Mouse (Mus musculus): ENCODE data around the gene Dcst1.

DNA sequence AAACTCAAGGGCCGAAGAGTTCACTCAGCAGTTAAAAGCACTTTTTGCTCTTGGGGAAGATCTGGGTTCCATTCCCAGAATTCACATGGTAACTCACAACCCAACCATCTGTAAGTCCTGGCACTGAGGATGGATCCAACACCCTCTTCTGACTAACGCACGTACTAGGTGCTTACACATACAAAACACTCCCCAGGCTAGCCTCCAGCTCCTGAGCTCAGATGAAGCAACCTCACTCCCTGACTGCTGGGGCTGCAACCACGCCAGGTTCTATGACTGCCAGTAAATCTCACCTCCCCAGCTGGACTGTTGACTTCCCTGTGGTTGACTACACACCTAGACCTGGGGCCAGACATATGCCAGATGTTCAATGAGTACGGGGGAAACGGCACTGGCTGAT, 41.8 kb upstream of the Dcst1 start:
- no peak for TF ChIP-seq CTCF (IDR thresholded peaks at IDR 0.05; ENCODE audit: low read depth)
- TF ChIP-seq EP300 (IDR thresholded peaks at IDR 0.05; ENCODE audit: low read depth) = no peak
